Mouse (Mus musculus): ENCODE measurements around the gene Abhd8. TPM values are rescaled to one million over a fixed set of nuclear protein-coding genes. Genes with fewer than 3 reads are reported as not detected.

The Abhd8 gene
- total RNA-seq, 2 experiments from 2014 or later, result 302 to 335 TPM

DNA sequence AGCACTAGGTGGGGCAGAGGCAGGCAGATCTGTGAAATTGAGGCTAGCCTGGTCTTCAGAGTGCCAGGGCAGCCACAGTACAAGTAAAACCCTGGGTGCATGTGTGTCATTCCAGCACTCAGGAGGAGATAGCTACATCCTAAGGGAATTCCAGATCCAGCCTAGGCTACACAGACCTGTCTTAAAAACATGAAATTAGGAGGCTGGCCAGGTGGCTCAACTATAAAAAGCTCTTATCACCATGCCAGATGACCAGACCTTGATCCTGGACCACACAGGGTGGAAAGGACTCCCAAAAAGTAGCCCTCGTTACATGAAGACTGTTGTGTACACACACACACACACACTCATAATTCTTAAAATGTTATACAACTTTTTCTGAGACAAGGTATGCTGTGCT is 4.5 kb upstream of the Abhd8 start:
- H3K4me3 ChIP-seq, result no peak overlapping the region
- no peak for TF ChIP-seq CTCF (IDR thresholded peaks at IDR 0.05)
- H3K27ac ChIP-seq, result no peak overlapping the region
- intact Hi-C loops (cut with DNase I), result loop anchor here (10.0 kb wide), 1 partner anchor 573 kb away; the partner anchor contains the start of genes Rpl18a and Slc5a5
- DNase-seq (ENCODE audit: extremely low spot score in 1 of 2, low spot score in 2 of 2), result no peak

DNA sequence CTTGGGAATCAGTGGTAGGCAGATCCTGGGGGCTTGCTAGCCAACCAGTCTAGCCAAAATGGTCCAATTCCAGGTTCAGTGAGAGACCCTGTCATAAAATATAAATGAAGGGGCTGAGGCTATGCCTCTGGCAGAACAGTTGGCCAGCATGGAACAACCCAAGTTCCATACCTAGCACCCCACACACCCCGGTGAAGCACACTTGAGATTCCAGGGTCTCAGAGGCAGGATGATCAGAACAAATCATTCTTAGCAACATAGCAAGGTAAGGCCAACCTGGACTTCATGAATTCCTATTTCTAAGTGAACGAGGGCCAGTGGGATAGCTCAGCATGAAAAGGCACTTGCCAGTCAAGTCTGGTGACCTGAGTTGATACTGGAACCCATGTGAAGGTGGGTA is 3.7 kb upstream of the Abhd8 start:
- Histone ChIP-seq H3K4me3 (no peak overlapping the region), H3K27ac (no peak overlapping the region)
- no peak for TF ChIP-seq CTCF (IDR thresholded peaks at IDR 0.05)
- no peak for DNase-seq (ENCODE audit: extremely low spot score in 1 of 2, low spot score in 2 of 2)
- intact Hi-C loops (cut with DNase I), result loop anchor here (10.0 kb wide), 1 partner anchor 572 kb away; the partner anchor contains the start of genes Rpl18a and Slc5a5

DNA sequence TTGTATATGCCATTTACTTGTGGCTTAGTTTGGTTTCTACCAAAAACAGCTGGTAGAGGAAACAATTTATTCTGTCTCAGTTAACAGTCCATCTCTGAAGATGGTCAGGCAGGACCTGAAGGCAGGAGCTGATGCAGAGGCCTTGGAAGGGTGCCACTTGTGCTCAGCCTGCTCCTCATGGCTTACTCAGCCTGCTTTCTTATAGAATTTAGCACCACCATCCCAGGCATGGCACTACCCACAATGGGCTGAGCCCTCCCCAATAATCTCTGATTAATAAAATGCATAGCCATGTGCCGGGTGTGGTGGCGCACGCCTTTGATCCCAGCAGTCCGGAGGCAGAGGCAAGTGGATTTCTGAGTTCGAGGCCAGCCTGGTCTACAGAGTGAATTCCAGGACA is 2.7 kb upstream of the Abhd8 start:
- intact Hi-C loops (cut with DNase I), result loop anchor here (10.0 kb wide), 1 partner anchor 571 kb away; the partner anchor contains the start of genes Rpl18a and Slc5a5
- no peak for DNase-seq (ENCODE audit: extremely low spot score in 1 of 2, low spot score in 2 of 2)
- no peak for TF ChIP-seq CTCF (IDR thresholded peaks at IDR 0.05)
- no peak overlapping the region for H3K27ac ChIP-seq
- no peak overlapping the region for H3K4me3 ChIP-seq

DNA sequence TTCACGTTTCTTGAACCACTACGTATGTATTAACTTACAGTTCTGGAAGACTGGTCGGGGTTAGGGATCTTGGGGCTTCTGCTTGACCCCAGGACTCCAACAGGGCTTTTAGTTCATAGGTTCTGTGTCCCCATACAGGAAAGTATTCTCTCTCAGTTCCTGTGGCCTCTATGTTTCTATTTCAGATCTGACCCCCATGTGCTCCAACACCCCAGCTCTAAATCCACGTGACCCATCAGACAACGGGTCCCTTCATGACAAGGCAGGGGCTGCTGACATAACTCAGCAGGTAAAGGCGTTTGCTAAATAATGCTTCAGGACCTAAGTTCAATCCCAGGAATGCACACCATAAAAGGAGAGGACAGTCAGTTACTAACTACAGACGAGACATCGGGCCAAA is 2.3 kb upstream of the Abhd8 start:
- peak overlapping the region; percentile 66 for H3K4me3 ChIP-seq
- H3K27ac ChIP-seq, result peak overlapping the region; percentile 87
- DNase-seq (ENCODE audit: extremely low spot score in 1 of 2, low spot score in 2 of 2), result no peak
- TF ChIP-seq CTCF (IDR thresholded peaks at IDR 0.05), result no peak
- intact Hi-C loops (cut with DNase I), result loop anchor here (10.0 kb wide), 1 partner anchor 571 kb away; the partner anchor contains the start of genes Rpl18a and Slc5a5

DNA sequence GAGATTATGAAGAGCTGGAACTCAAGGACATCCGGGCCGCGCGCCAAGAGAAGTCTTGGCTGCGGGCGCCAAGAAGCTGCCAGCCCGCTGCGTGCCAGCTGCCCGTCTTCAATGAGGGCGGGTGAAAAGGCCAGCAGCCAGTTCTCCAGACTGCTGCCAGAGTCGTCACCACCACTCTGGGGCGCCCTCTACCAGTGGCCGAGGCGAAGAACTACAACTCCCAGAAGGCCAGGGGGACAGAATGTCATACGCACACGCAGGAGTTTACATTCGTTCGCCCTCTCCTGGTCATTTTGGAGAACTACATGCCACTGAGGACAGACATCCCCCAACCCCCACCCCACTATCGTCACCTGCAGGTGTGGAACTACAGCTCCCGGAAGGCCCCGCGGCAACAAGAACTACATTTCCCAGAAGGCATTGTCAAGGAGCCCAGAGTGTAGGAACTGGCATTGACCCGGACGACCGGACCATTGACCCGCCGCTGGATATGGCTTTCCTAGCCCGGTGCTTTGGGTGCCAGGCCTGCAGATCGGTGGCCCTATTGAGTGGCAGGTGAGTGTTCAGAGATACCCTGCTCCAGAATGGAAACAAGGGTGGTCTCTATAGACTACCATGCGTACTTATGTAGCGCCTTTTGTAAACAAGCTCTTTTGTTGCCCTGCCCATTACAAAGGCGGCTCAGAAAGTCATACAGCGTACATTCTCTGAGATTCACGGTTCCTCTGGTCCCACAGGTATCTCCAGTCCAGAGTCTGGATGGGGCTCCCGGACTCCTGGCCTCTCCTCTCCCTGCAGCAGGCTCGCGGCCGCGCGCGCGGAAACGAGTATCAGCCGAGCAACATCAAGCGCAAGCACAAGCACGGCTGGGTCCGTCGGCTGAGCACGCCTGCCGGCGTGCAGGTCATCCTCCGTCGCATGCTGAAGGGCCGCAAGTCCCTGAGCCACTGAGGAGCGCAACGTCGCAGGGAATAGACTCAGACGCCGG is 1.4 kb upstream of the Abhd8 start, which contains the start of gene Mrpl34:
Mrpl34 (plus strand) TSS at position 447 of the 988 bp plus-strand sequence.
- peak within 1 kb of the TSS; percentile 95 for H3K4me3 ChIP-seq
- peak within 1 kb of the TSS; percentile 92 for H3K27ac ChIP-seq
- intact Hi-C loops (cut with DNase I), result loop anchor here (1.0 to 10.0 kb wide), 3 partner anchors 20 to 570 kb away; partner anchors contain the start of genes Ano8, Ocel1, Rpl18a and Slc5a5
- peak; percentile 99 for TF ChIP-seq CTCF (IDR thresholded peaks at IDR 0.05)
- peak; percentile 98 for DNase-seq (ENCODE audit: extremely low spot score in 1 of 2, low spot score in 2 of 2)

DNA sequence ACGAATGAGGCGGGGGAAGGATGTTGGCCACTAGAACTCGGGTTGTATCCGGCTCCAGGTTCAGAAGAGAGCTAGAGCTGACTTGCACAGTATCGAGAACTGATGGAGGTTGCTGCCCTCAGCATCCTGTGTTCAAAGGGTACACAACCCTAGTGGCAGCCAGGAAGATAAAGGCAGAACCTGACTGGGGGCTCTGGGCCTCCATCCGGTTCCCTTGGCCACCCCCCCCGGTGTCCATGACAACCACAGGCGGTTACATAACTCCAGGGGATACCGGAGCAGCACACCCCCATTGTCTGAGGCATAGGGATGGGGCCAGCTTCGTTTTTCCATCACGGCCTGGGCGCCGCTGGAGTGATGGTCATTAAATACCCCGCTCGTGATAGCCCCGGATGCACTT is 669 bp downstream of the Abhd8 start:
- intact Hi-C loops (cut with DNase I), result loop anchor here (5.0 to 10.0 kb wide), 2 partner anchors 90 to 568 kb away; partner anchors contain the start of genes Ocel1, Rpl18a and Slc5a5
- peak; percentile 64 to 69 for DNase-seq (ENCODE audit: extremely low spot score in 1 of 2, low spot score in 2 of 2)

DNA sequence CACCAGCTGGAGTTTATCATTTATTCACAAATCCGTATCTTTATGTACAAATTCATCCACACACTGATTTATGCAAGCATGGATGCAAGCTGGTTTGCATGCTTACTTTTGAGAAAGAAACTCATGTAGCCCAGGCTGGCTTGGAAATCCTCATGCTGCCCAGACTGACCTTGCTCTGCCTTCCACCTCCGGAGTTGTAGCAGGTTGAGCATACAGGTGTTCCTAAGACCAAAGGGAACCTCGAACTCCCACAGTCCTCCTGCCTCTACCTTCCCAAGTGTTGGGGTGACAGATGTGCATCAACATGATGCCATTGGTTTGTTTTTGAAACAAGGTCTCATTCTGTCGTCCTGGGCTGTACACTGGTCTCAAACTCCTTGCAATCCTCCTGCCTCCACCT is 1.3 kb downstream of the Abhd8 start:
- H3K27ac ChIP-seq, result peak overlapping the region; percentile 92; the same call in 1 of the 2 replicates
- peak overlapping the region; percentile 95 for H3K4me3 ChIP-seq
- intact Hi-C loops (cut with DNase I), result loop anchor here (5.0 to 10.0 kb wide), 2 partner anchors 90 to 567 kb away; partner anchors contain the start of genes Ocel1, Rpl18a and Slc5a5
- DNase-seq (ENCODE audit: extremely low spot score in 1 of 2, low spot score in 2 of 2), result no peak
- TF ChIP-seq CTCF (IDR thresholded peaks at IDR 0.05), result no peak

More for the DNA sequence above, 669 bp downstream of the Abhd8 start:
- Histone ChIP-seq H3K4me3 (peak overlapping the region; percentile 95), H3K27ac (peak overlapping the region; percentile 92)
- TF ChIP-seq CTCF (IDR thresholded peaks at IDR 0.05), result no peak; the same call in 1 of the 2 replicates

DNA sequence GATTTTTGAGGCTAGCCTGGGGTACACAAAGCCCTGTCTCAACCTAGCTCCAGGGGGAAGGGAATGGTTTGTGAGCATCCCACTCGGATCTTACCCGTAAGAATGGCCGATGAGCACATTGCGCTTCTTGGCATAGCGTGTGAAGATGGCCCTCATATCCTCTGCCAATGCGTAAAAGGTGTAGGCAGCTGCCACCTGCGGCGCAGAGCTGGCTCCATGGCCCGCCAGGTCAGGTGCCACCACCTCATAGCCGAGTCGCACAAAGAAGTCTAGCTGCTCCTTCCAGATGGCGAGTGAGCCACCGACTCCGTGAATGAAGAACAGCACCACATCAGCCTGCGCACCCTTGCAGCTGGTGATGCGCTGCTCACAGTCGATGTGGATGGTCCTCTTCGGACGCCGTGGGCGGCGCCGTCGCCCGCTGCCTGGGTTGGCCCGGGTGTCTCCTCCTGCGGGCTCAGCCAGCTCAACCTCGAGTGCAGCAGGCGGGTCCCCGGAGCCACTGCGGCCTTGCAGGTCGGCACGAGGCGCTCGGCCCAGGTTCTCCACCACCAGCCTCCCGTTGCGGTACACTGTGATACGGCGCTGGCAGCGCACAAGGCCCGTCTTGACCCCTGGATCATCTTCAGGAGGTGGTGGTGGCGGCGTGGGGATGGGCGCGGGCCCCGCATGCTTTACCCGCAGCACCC is 2.2 kb downstream of the Abhd8 start:
- DNase-seq (ENCODE audit: extremely low spot score in 1 of 2, low spot score in 2 of 2), result no peak
- intact Hi-C loops (cut with DNase I), result loop anchor here (5.0 to 10.0 kb wide), 2 partner anchors 89 to 566 kb away; partner anchors contain the start of genes Ocel1, Rpl18a and Slc5a5
- Histone ChIP-seq H3K27ac (no peak overlapping the region), H3K4me3 (peak overlapping the region; percentile 95)
- TF ChIP-seq CTCF (IDR thresholded peaks at IDR 0.05), result no peak

DNA sequence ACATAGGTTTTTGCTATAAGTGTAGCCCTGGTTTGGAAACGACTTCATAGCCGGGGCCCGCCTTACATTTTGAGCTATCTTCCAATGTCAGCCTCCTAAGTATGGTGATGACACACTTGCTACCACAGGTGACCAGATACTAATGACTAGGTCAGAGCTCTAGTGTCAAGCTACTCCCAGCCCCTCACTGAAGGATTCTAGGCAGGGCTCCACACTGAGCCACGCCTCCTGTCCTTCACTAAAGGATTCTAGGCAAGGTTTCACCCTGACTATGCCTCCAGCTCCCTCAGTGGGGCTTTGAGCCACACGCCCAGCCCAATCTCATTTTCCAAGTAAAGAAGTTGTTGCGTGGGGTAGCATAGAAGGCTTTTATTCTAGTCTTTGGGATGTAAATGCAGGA is 2.7 kb downstream of the Abhd8 start:
- intact Hi-C loops (cut with DNase I), result loop anchor here (5.0 to 10.0 kb wide), 2 partner anchors 88 to 566 kb away; partner anchors contain the start of genes Ocel1, Rpl18a and Slc5a5

DNA sequence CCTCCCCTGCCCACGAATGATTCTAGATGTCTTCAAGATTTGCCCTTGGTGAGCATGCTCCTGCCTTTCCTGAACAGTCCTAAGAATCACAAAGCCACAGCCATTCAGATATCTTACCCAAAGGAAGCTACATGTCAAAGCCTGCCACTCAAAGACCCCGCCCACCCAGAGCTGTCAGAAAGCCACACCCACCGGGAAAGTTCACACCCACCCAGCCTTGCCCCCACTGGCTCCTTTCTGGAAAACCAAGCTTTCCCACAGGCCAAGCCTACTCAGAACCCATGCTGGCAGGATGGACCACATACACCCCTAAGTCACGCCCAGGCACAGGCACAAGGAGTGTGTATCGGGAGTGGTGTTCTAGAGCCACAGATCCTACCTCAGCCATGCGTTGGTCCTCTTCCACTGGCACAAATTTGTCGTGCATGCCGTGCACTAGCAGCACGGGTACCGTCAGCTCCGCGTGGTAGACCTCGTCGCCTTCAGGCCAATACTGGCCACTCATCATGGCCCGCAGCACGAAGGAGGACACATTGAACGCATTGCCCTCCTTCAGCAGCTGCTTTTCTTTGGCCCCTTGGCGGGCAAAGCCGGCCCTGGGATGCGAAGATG is 5.7 kb downstream of the Abhd8 start:
- Histone ChIP-seq H3K27ac (no peak overlapping the region), H3K4me3 (no peak overlapping the region)
- DNase-seq (ENCODE audit: extremely low spot score in 1 of 2, low spot score in 2 of 2), result peak; percentile 7 to 8
- TF ChIP-seq CTCF (IDR thresholded peaks at IDR 0.05), result no peak
- intact Hi-C loops (cut with DNase I), result loop anchor here (2.0 kb wide), 1 partner anchor 53 kb away; no protein-coding TSS in a partner anchor

More for the DNA sequence above, 2.7 kb downstream of the Abhd8 start:
- no peak overlapping the region for H3K4me3 ChIP-seq
- H3K27ac ChIP-seq, result no peak overlapping the region
- TF ChIP-seq CTCF (IDR thresholded peaks at IDR 0.05), result no peak
- no peak for DNase-seq (ENCODE audit: extremely low spot score in 1 of 2, low spot score in 2 of 2)

DNA sequence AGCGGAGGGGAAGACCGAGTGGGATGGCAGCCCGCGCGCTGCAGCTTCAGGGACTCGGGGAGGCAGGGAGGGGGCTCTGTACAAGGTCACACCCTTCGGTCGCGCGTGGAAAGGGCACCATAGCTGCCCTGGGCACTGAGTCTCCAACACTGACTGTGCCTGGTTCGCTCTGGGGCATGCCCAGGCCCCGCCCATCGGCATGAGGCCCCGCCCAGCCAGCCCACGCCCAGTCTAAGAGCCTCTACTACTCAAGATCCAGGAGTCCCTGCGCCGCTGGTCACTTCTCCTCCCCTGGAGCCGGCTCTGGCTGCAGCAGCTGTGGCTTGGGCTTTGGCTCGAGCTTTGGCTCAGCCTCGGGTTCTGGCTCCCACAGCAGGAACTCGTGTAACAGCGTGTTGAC is 6.5 kb downstream of the Abhd8 start:
- H3K27ac ChIP-seq, result no peak overlapping the region
- no peak for TF ChIP-seq CTCF (IDR thresholded peaks at IDR 0.05)
- intact Hi-C loops (cut with DNase I), result no loop called here
- H3K4me3 ChIP-seq, result no peak overlapping the region
- DNase-seq (ENCODE audit: extremely low spot score in 1 of 2, low spot score in 2 of 2), result peak; percentile 9 to 10

All from left cerebral cortex, adult 2 months (tissue).